Mouse (Mus musculus) MEL (cell line): ENCODE results near the gene Nars2. TPM values are rescaled to one million over a fixed set of nuclear protein-coding genes. Genes with fewer than 3 reads are reported as not detected.

Source experiments
- DNase-seq: peaks from one replicate; pipeline ENCODE4 v3.0.0; 2011; ENCODE audit warnings: low read depth, low spot score
- H3K27ac ChIP-seq: 2 replicates; pipeline ENCODE4 v1.5.1; 2012; ENCODE audit warnings: low read depth, mild to moderate bottlenecking, control low read depth, low read length, moderate library complexity; ENCODE audit not compliant: control insufficient read depth
- H3K27me3 ChIP-seq, 2 experiments: fragments of 150-350 bp in 1 of 2; sonication (generic) in 1 of 2; 2 replicates each; pipeline ENCODE4 v1.6.1; 2012; ENCODE audit warnings: low read length in 2 of 2, mild to moderate bottlenecking in 2 of 2, improper control_type of control experiment in 1 of 2, moderate library complexity in 1 of 2; ENCODE audit not compliant: insufficient read depth in 2 of 2, control insufficient read depth in 1 of 2
- H3K36me3 ChIP-seq, 2 experiments: 2 replicates each; pipeline ENCODE4 v1.6.1; 2012 to 2014; ENCODE audit warnings: low read length in 2 of 2, improper control_type of control experiment in 1 of 2, inconsistent platforms in 1 of 2, mild to moderate bottlenecking in 1 of 2; ENCODE audit not compliant: insufficient read depth in 2 of 2, control insufficient read depth in 1 of 2
- H3K4me1 ChIP-seq, 2 experiments: fragments of 150-350 bp in 1 of 2; sonication (generic) in 1 of 2; 2 replicates each; pipeline ENCODE4 v1.6.1; 2012; ENCODE audit warnings: low read length in 2 of 2, improper control_type of control experiment in 1 of 2, mild to moderate bottlenecking in 1 of 2; ENCODE audit not compliant: insufficient read depth in 2 of 2, control insufficient read depth in 1 of 2
- H3K4me3 ChIP-seq, 2 experiments: fragments of 150-350 bp in 1 of 2; sonication (generic) in 1 of 2; 2 replicates each; pipeline ENCODE4 v1.5.1; 2012; ENCODE audit warnings: low read depth in 2 of 2, low read length in 2 of 2, mild to moderate bottlenecking in 2 of 2, moderate library complexity in 2 of 2, control low read depth in 1 of 2, improper control_type of control experiment in 1 of 2; ENCODE audit not compliant: control insufficient read depth in 1 of 2, insufficient read depth in 1 of 2
- H3K79me2 ChIP-seq: 2 replicates; pipeline ENCODE4 v1.6.1; 2012; ENCODE audit warnings: mild to moderate bottlenecking, low read length, moderate library complexity; ENCODE audit not compliant: control insufficient read depth, poor library complexity, insufficient read depth
- H3K9ac ChIP-seq: 2 replicates; pipeline ENCODE4 v1.6.1; 2012; ENCODE audit warnings: low read depth, mild to moderate bottlenecking, control low read depth, low read length, moderate library complexity; ENCODE audit not compliant: control insufficient read depth, poor library complexity, severe bottlenecking
- H3K9me3 ChIP-seq: fragments of 150-350 bp; sonication (generic); replicated peaks from 2 replicates; pipeline ENCODE4 v1.6.1; 2012; ENCODE audit warnings: mild to moderate bottlenecking, low read length, improper control_type of control experiment, moderate library complexity; ENCODE audit not compliant: insufficient read depth
- BHLHE40 ChIP-seq: IDR thresholded peaks from 2 replicates; pipeline ENCODE4 v1.6.1; 2012; ENCODE audit warnings: low read depth, mild to moderate bottlenecking, inconsistent platforms, low read length, improper control_type of control experiment, borderline replicate concordance
- E2F4 ChIP-seq: IDR thresholded peaks from 2 replicates; pipeline ENCODE4 v1.6.1; 2011; ENCODE audit warnings: low read depth, low read length, improper control_type of control experiment, borderline replicate concordance
- ELF1 ChIP-seq: IDR thresholded peaks from 2 replicates; pipeline ENCODE4 v1.6.1; 2014; ENCODE audit warnings: low read depth, mild to moderate bottlenecking, inconsistent platforms, low read length, improper control_type of control experiment, moderate library complexity
- EP300 ChIP-seq, 2 experiments: IDR thresholded peaks; 2 replicates each; pipeline ENCODE4 v1.6.1; 2011; ENCODE audit warnings: improper control_type of control experiment in 2 of 2, low read length in 2 of 2, low read depth in 1 of 2, mild to moderate bottlenecking in 1 of 2
- ETS1 ChIP-seq: IDR thresholded peaks from 2 replicates; pipeline ENCODE4 v1.6.1; 2012; ENCODE audit warnings: low read depth, mild to moderate bottlenecking, inconsistent platforms, low read length, improper control_type of control experiment, moderate library complexity
- JUND ChIP-seq: IDR thresholded peaks from 2 replicates; pipeline ENCODE4 v1.6.1; 2011; ENCODE audit warnings: low read depth, mild to moderate bottlenecking, improper control_type of control experiment, low read length
- MAFK ChIP-seq: IDR thresholded peaks from 2 replicates; pipeline ENCODE4 v1.6.1; 2011; ENCODE audit warnings: low read depth, mild to moderate bottlenecking, low read length, improper control_type of control experiment, borderline replicate concordance
- MAX ChIP-seq: IDR thresholded peaks from 2 replicates; pipeline ENCODE4 v1.6.1; 2011; ENCODE audit warnings: low read length, improper control_type of control experiment
- MEF2A ChIP-seq: IDR thresholded peaks from 2 replicates; pipeline ENCODE4 v1.6.1; 2014; ENCODE audit warnings: low read depth, mild to moderate bottlenecking, inconsistent platforms, low read length, improper control_type of control experiment; ENCODE audit not compliant: poor library complexity, insufficient replicate concordance, severe bottlenecking; ENCODE audit errors: extremely low read depth
- MXI1 ChIP-seq: IDR thresholded peaks from 2 replicates; pipeline ENCODE4 v1.6.1; 2011; ENCODE audit warnings: mild to moderate bottlenecking, low read depth, low read length, improper control_type of control experiment
- POLR2A ChIP-seq, 2 experiments: IDR thresholded peaks; 2 replicates each; pipeline ENCODE4 v1.6.1; 2011 to 2012; ENCODE audit warnings: low read length in 2 of 2, mild to moderate bottlenecking in 2 of 2, control low read depth in 1 of 2, improper control_type of control experiment in 1 of 2, low read depth in 1 of 2, moderate library complexity in 1 of 2; ENCODE audit not compliant: control insufficient read depth in 1 of 2, insufficient read depth in 1 of 2, poor library complexity in 1 of 2
- POLR2AphosphoS2 ChIP-seq: IDR thresholded peaks from 2 replicates; pipeline ENCODE4 v1.6.1; 2011; ENCODE audit warnings: low read length, improper control_type of control experiment
- POLR2AphosphoS5 ChIP-seq: IDR thresholded peaks from 2 replicates; pipeline ENCODE4 v1.6.1; 2012; ENCODE audit warnings: low read depth, borderline replicate concordance, mild to moderate bottlenecking, inconsistent platforms, low read length, moderate library complexity, mixed read lengths
- SMC3 ChIP-seq: IDR thresholded peaks from 2 replicates; pipeline ENCODE4 v1.6.1; 2011; ENCODE audit warnings: low read depth, low read length, improper control_type of control experiment
- TAL1 ChIP-seq: IDR thresholded peaks from 2 replicates; pipeline ENCODE4 v1.6.1; 2012; ENCODE audit warnings: mild to moderate bottlenecking, inconsistent platforms, low read length, moderate library complexity, mixed read lengths
- TCF12 ChIP-seq: IDR thresholded peaks from 2 replicates; pipeline ENCODE4 v1.6.1; 2014; ENCODE audit warnings: low read depth, mild to moderate bottlenecking, inconsistent platforms, low read length, improper control_type of control experiment, moderate library complexity
- UBTF ChIP-seq: IDR thresholded peaks from 2 replicates; pipeline ENCODE4 v1.6.1; 2012; ENCODE audit warnings: low read depth, mild to moderate bottlenecking, inconsistent platforms, low read length, improper control_type of control experiment, moderate library complexity, borderline replicate concordance; ENCODE audit not compliant: insufficient read depth
- USF2 ChIP-seq, 2 experiments: IDR thresholded peaks; 2 replicates each; pipeline ENCODE4 v1.6.1; 2011 to 2012; ENCODE audit warnings: improper control_type of control experiment in 2 of 2, low read length in 2 of 2, borderline replicate concordance in 1 of 2, inconsistent platforms in 1 of 2, low read depth in 1 of 2, mild to moderate bottlenecking in 1 of 2; ENCODE audit not compliant: insufficient read depth in 1 of 2
- ZC3H11A ChIP-seq: IDR thresholded peaks from 2 replicates; pipeline ENCODE4 v1.6.1; 2012; ENCODE audit warnings: low read depth, mild to moderate bottlenecking, inconsistent platforms, low read length, improper control_type of control experiment
- ZKSCAN1 ChIP-seq: IDR thresholded peaks from 2 replicates; pipeline ENCODE4 v1.6.1; 2012; ENCODE audit warnings: low read depth, mild to moderate bottlenecking, inconsistent platforms, low read length, improper control_type of control experiment, moderate library complexity
- ZMIZ1 ChIP-seq: IDR thresholded peaks from 2 replicates; pipeline ENCODE4 v1.6.1; 2012; ENCODE audit warnings: low read depth, mild to moderate bottlenecking, inconsistent platforms, low read length, improper control_type of control experiment, moderate library complexity
- polyA plus RNA-seq, 2 experiments: library from polyadenylated mRNA; stranded (reverse) in 1 of 2; unstranded in 1 of 2; fragments of >175 nt in 1 of 2; fragments of >200 nt in 1 of 2; gene quantifications; 2 replicates each; pipeline versions ENCODE4 v1.2.1 to v1.2.4; 2012; ENCODE audit warnings: low replicate concordance in 2 of 2, low read depth in 1 of 2; ENCODE audit not compliant: insufficient read length in 2 of 2, insufficient read depth in 1 of 2, missing spikeins in 1 of 2
- total RNA-seq: library from RNA; depleted of rRNA; stranded (reverse); fragments of 300-350 nt; gene quantifications from 2 replicates; pipeline ENCODE4 v1.2.3, GENCODE M21; 2012

The Nars2 gene
- total and polyA plus RNA-seq, 3 experiments: 14.7 to 22.9 TPM; not detected in 1

DNA sequence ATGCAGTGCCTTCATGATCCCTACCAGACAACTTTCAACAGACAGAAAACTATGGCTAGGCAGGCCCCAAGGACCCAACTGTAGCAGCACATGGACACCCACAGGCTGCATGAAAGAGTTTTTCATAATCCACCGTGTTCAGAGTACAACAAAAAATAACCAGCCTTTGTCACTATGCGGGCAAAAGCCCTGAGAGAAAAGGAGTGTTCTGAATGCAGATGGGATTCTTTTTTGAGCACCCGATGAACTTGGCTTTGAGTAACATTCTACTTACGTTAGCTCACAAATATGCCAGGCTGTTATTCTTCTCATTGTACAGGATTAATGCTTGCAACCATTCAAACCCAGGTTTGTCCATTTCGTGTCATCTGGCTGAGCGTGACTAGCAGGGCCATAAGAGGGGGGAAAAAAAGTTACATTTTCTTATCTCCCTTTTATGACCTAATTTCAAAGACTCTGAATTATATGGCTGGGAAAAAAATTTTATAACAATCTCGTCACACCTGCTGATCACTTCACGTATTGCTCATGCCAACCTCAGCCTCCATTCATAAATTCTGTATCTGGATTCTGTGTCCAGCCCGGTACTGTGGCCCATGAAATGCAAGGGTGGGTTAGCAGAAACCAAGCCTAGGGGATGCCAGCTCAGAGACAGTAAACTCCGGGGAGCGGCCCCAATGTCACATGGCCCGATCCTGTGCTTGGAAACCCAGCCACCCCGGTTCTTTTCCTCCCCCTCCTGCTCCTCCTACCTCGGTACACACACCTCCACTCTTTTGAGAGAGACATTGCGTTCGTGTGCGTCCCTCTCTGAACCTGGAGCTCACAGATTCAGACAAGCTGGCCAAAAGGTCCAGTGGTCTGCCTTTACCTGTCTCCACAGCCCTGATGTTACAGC is 48.0 kb upstream of the Nars2 start:
- Histone ChIP-seq H3K9ac (no peak overlapping the region), H3K27ac (no peak overlapping the region), H3K27me3 (no peaks in the 10 kb centered on the region), H3K79me2 (no peaks in the 10 kb centered on the region)
- TF ChIP-seq ETS1 (no peak), BHLHE40 (no peak), TCF12 (no peak), JUND (no peak), SMC3 (no peak)
- TF ChIP-seq, all 39 proteins: peak for 0
- Histone ChIP-seq H3K4me3 (no peak overlapping the region), H3K4me1 (no peaks in the 10 kb centered on the region), H3K9me3 (no peaks in the 10 kb centered on the region), H3K36me3 (no peaks in the 10 kb centered on the region)
- DNase-seq: no peak

DNA sequence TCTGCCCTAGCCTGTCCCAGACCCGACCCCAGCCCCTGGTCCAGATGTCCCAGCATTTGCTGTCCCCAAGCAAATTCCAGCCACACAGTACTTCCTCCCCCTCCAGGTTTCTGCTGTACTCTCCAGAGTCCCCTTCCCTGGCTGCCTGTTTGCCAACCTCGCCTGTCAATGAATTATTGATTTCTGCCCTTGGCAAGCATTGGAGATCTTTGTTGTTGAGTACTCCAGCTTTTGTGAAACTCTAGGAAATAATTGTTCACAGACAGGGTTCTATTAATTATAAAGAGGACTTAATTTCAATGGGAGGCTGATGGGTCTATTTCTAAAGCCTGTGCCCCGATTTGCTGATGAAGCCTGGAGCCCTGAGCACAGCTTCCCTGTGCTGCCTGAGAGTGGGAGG is 46.9 kb upstream of the Nars2 start:
- H3K79me2 ChIP-seq: no peaks in the 10 kb centered on the region
- no peaks in the 10 kb centered on the region for H3K27me3 ChIP-seq

DNA sequence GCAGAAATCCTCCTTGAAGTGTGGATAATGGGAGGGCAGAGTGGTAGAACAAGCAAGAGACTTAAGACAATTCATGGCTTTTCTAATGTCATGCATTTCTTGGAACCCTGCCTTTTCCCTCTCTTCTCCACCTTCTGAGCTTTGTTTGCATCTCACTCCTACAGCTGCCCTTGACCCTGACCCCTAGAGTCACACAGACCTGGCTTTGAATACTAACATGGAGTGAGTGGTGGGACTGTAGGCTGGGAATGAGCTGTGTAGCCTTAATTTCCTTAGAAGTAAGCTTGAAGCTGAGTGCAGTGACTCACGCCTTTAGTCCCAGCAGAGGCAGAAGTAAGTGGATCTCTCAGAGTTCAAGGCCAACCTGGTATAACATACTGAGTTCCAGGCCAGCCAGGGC is 46.4 kb upstream of the Nars2 start:
- H3K9me3 ChIP-seq: no peaks in the 10 kb centered on the region
- H3K4me1 ChIP-seq: no peaks in the 10 kb centered on the region
- no peak overlapping the region for H3K27ac ChIP-seq
- H3K36me3 ChIP-seq: no peaks in the 10 kb centered on the region
- no peak for DNase-seq
- H3K4me3 ChIP-seq: no peak overlapping the region
- TF ChIP-seq MEF2A (no peak), UBTF (no peak), POLR2AphosphoS5 (no peak), MXI1 (no peak), EP300 (IDR thresholded peaks at IDR 0.05; ENCODE audit: low read depth in 1 of 2, low read length in 2 of 2) (no peak), ELF1 (no peak), ZKSCAN1 (no peak), POLR2AphosphoS2 (no peak), ZMIZ1 (no peak), USF2 (IDR thresholded peaks at IDR 0.05; ENCODE audit: borderline replicate concordance in 1 of 2, insufficient read depth in 1 of 2, low read depth in 1 of 2, low read length in 2 of 2) (no peak), MAX (no peak), E2F4 (no peak), TAL1 (no peak), POLR2A (IDR thresholded peaks at IDR 0.05; ENCODE audit: control insufficient read depth in 1 of 2, insufficient read depth in 1 of 2, low read depth in 1 of 2, low read length in 2 of 2, poor library complexity in 1 of 2) (no peak)
- no peaks in the 10 kb centered on the region for H3K27me3 ChIP-seq
- H3K9ac ChIP-seq: no peak overlapping the region
- H3K79me2 ChIP-seq: no peaks in the 10 kb centered on the region

More for the DNA sequence above, 46.9 kb upstream of the Nars2 start:
- H3K27ac ChIP-seq: no peak overlapping the region
- H3K9ac ChIP-seq: no peak overlapping the region
- no peaks in the 10 kb centered on the region for H3K4me1 ChIP-seq
- no peak for DNase-seq
- H3K36me3 ChIP-seq: no peaks in the 10 kb centered on the region
- H3K9me3 ChIP-seq: no peaks in the 10 kb centered on the region
- TF ChIP-seq EP300 (IDR thresholded peaks at IDR 0.05; ENCODE audit: low read depth in 1 of 2, low read length in 2 of 2) (no peak), MAFK (no peak), MEF2A (no peak), TCF12 (no peak), ZC3H11A (no peak)
- H3K4me3 ChIP-seq: no peak overlapping the region
